Mouse (Mus musculus) embryonic fibroblast, embryonic 13.5 days (primary cell): ENCODE results near the gene Cep55.

Experiments
- CTCF ChIP-seq: IDR thresholded peaks from 2 replicates; pipeline ENCODE4 v1.5.1; 2011; ENCODE audit warnings: mild to moderate bottlenecking, control low read depth, low read length, moderate library complexity, borderline replicate concordance; ENCODE audit not compliant: insufficient read depth
- POLR2A ChIP-seq: IDR thresholded peaks from 2 replicates; pipeline ENCODE4 v1.6.1; 2011; ENCODE audit warnings: low read depth, mild to moderate bottlenecking, control low read depth, low read length, moderate library complexity

DNA sequence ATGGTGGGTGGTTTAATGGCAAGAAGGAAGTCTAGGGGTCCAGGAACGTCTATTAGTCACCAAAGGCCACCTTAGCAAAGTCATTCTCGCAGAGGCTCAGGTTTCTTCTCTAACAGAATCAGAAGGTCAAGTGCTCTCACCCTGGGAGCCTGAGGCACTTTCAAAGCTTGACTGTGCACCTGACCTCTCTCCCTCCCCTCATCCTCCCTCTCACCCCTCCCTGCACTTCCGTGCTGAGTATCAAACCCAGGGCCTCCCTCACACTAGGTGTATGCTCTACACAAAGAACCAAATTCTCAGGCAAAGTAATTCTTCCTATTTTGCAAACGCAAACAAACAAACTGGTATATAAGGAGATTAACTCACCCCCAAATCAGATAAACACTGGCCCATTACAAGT is 41.4 kb downstream of the Cep55 start:
- TF ChIP-seq CTCF (no peak), POLR2A (no peak)
